ENCODE assay signal across 10 mouse cellular contexts in genomic region chr10:80692249-80693165, GRCm38 (mm10). TPM values are rescaled to one million over a fixed set of nuclear protein-coding genes. Genes with fewer than 3 reads are reported as not detected.
A peak's percentile ranks its signal among the peaks of the same experiment; 100 is the strongest.
DNase-seq lines count a peak whose midpoint lies in the region; ATAC-seq and TF ChIP-seq lines count a peak whose summit lies in the region.
"Had no signal": no experiment of that assay in that cellular context is flagged by ENCODE, and none has a peak within 500 bp of the region (broad histone marks: within the 10 kb centered on the region; RNA-seq: fewer than 3 reads in every experiment).

No protein-coding gene starts in this region.

- 80% methylated on average over 14 of the region's 14 CpGs for WGBS in heart, embryonic 12.5 days
- WGBS in thymus, adult 2 months: 20% methylated on average over 14 of the region's 14 CpGs
- WGBS in liver, embryonic 14.5 days (ENCODE audit: insufficient replicate concordance): 45% methylated on average over 14 of the region's 14 CpGs
- 88% methylated on average over 14 of the region's 14 CpGs for WGBS in midbrain, embryonic 11.5 days

- peaks cover 36% of the 10 kb centered on the region for H3K4me1 ChIP-seq in heart, embryonic 12.5 days (replicated peaks)
- peaks cover 60% of the 10 kb centered on the region for H3K4me1 ChIP-seq in thymus, adult 2 months (replicated peaks; ENCODE audit: control insufficient read depth, insufficient read depth, low read length)
- peaks cover 34 to 48% of the 10 kb centered on the region in 2 experiments for H3K4me1 ChIP-seq in liver, embryonic 14.5 days (replicated peaks; ENCODE audit: control insufficient read depth in 2 of 2, insufficient read depth in 2 of 2, low read length in 1 of 2)
- no peaks in the 10 kb centered on the region for H3K4me1 ChIP-seq in midbrain, embryonic 11.5 days (ENCODE audit: control insufficient read depth, insufficient read depth, low read length)

- H3K9me3 ChIP-seq in heart, embryonic 12.5 days (replicated peaks): no peaks in the 10 kb centered on the region
- H3K9me3 ChIP-seq in liver, embryonic 14.5 days (ENCODE audit: control insufficient read depth, low read length): no peaks in the 10 kb centered on the region
- no peaks in the 10 kb centered on the region for H3K9me3 ChIP-seq in midbrain, embryonic 11.5 days (ENCODE audit: control insufficient read depth, low read length)
- H3K9me3 ChIP-seq: embryonic facial prominence, embryonic 15.5 days; midbrain, embryonic 10.5 days had no signal

- DNase-seq in heart, postnatal 25 days (ENCODE audit: low spot score): no peak
- DNase-seq in thymus, adult 2 months: peak; percentile 54
- no peak for DNase-seq in thymus, adult 18-20 months
- DNase-seq in liver, embryonic 14.5 days (ENCODE audit: low read depth in 3 of 3, low spot score in 3 of 3): no peak
- peak; percentile 65 for DNase-seq in thymus, postnatal 4 days
- DNase-seq in right cerebral cortex, postnatal 36 days (ENCODE audit: low spot score in 2 of 2): no peak
- no peak for DNase-seq in midbrain, embryonic 11.5 days (ENCODE audit: low spot score, missing footprints)

- H3K4me3 ChIP-seq in heart, embryonic 12.5 days: no peak overlapping the region
- peak overlapping the region; percentile 26 for H3K4me3 ChIP-seq in thymus, adult 2 months (ENCODE audit: control insufficient read depth, insufficient read depth, low read length)
- H3K4me3 ChIP-seq in liver, embryonic 14.5 days (ENCODE audit: insufficient read depth in 1 of 2, low read depth in 2 of 2, low read length in 2 of 2): no peak overlapping the region
- H3K4me3 ChIP-seq in midbrain, embryonic 11.5 days (ENCODE audit: low read depth, low read length): no peak overlapping the region
- H3K4me3 ChIP-seq: embryonic facial prominence, embryonic 15.5 days; midbrain, embryonic 10.5 days had no signal

- H3K36me3 ChIP-seq in heart, embryonic 12.5 days: peaks cover 42% of the 10 kb centered on the region
- peaks cover 30% of the 10 kb centered on the region for H3K36me3 ChIP-seq in thymus, adult 2 months (ENCODE audit: control insufficient read depth, insufficient read depth, low read length)
- H3K36me3 ChIP-seq in liver, embryonic 14.5 days (replicated peaks; ENCODE audit: control insufficient read depth, insufficient read depth, low read depth): peaks cover 14% of the 10 kb centered on the region
- H3K36me3 ChIP-seq in midbrain, embryonic 11.5 days (ENCODE audit: control insufficient read depth, insufficient read depth, low read length): peaks cover 10% of the 10 kb centered on the region

- intact Hi-C loops in heart, postnatal 25 days (cut with DNase I): loop anchor here (5.0 kb wide), 1 partner anchor 255 kb away; no protein-coding TSS in a partner anchor

- ATAC-seq in heart, embryonic 12.5 days (ENCODE audit: insufficient number of reproducible peaks, low FRiP score): no peak
- ATAC-seq in liver, embryonic 14.5 days (ENCODE audit: insufficient read depth): no peak
- no peak for ATAC-seq in midbrain, embryonic 11.5 days (ENCODE audit: low FRiP score)

- no peak overlapping the region for H3K4me2 ChIP-seq in heart, embryonic 12.5 days
- no peak overlapping the region for H3K4me2 ChIP-seq in liver, embryonic 14.5 days (ENCODE audit: low read depth)
- H3K4me2 ChIP-seq in midbrain, embryonic 11.5 days: no peak overlapping the region
- H3K4me2 ChIP-seq: embryonic facial prominence, embryonic 15.5 days had no signal

- peak overlapping the region; percentile 11; the same call in 1 of the 2 replicates for H3K9ac ChIP-seq in heart, embryonic 12.5 days
- H3K9ac ChIP-seq in liver, embryonic 14.5 days (replicated peaks): no peak overlapping the region; the same call in 1 of the 2 replicates
- H3K9ac ChIP-seq in midbrain, embryonic 11.5 days (ENCODE audit: low read length): no peak overlapping the region
- H3K9ac ChIP-seq: embryonic facial prominence, embryonic 15.5 days had no signal

- no peak overlapping the region for H3K27ac ChIP-seq in heart, embryonic 12.5 days (ENCODE audit: poor library complexity, severe bottlenecking)
- peak overlapping the region; percentile 95 for H3K27ac ChIP-seq in thymus, adult 2 months (ENCODE audit: control insufficient read depth, insufficient read depth, low read length)
- peak overlapping the region; percentile 1 for H3K27ac ChIP-seq in liver, embryonic 14.5 days
- H3K27ac ChIP-seq in midbrain, embryonic 11.5 days (ENCODE audit: low read depth, low read length): no peak overlapping the region
- H3K27ac ChIP-seq: midbrain, embryonic 10.5 days had no signal

- no peak for TF ChIP-seq POLR2A in thymus, adult 2 months (IDR thresholded peaks at IDR 0.05; ENCODE audit: control insufficient read depth, extremely low read depth, insufficient read depth, low read length, poor library complexity)

- no peak for TF ChIP-seq EP300 in liver, embryonic 14.5 days (IDR thresholded peaks at IDR 0.05; ENCODE audit: low read depth)

- no peak for TF ChIP-seq CTCF in thymus, adult 2 months (IDR thresholded peaks at IDR 0.05; ENCODE audit: borderline replicate concordance, control insufficient read depth, extremely low read depth, insufficient read depth, low read length, poor library complexity)
- no peak for TF ChIP-seq CTCF in liver, embryonic 14.5 days (IDR thresholded peaks at IDR 0.05; ENCODE audit: low read depth)

- H3K27me3 ChIP-seq in heart, embryonic 12.5 days (replicated peaks): no peaks in the 10 kb centered on the region
- no peaks in the 10 kb centered on the region for H3K27me3 ChIP-seq in thymus, adult 2 months (ENCODE audit: control insufficient read depth, insufficient read depth, low read length)
- no peaks in the 10 kb centered on the region for H3K27me3 ChIP-seq in liver, embryonic 14.5 days (ENCODE audit: control insufficient read depth, insufficient read depth, low read length)
- H3K27me3 ChIP-seq in midbrain, embryonic 11.5 days (ENCODE audit: control insufficient read depth, insufficient read depth, low read length): no peaks in the 10 kb centered on the region
- H3K27me3 ChIP-seq: embryonic facial prominence, embryonic 15.5 days had no signal

RNA-seq across cellular contexts. Expression of gene Mob3a, which starts 9.3 kb away (rescaled TPM):
- 34.8 and 38.1 TPM in 2 replicates for polyA plus RNA-seq in heart, embryonic 12.5 days (2016; fragmentation: Nextera tagmentation; extraction: Ambion mirVana)
- total RNA-seq in heart, postnatal 25 days (2021): 1 to 10 TPM; 8.2 to 8.9 TPM
- polyA plus RNA-seq in thymus, adult 2 months (2012; rRNA removed): 252 and 261 TPM in 2 replicates
- polyA plus RNA-seq in liver, embryonic 14.5 days (2012; rRNA removed): 13.0 and 15.8 TPM in 2 replicates
- 14.2 and 16.0 TPM in 2 replicates for polyA plus RNA-seq in liver, embryonic 14.5 days (2014; fragmentation: Nextera tagmentation; extraction: Ambion mirVana)
- polyA plus RNA-seq in midbrain, embryonic 11.5 days (2014; fragmentation: Nextera tagmentation; extraction: Ambion mirVana): 50.2 and 52.7 TPM in 2 replicates

RNA-seq across cellular contexts. Expression of gene Izumo4, which starts 9.5 kb away (rescaled TPM):
- 13.2 and 18.4 TPM in 2 replicates for polyA plus RNA-seq in heart, embryonic 12.5 days (2016; fragmentation: Nextera tagmentation; extraction: Ambion mirVana)
- 1 to 10 TPM; 2.6 to 3.4 TPM for total RNA-seq in heart, postnatal 25 days (2021)
- 56.4 and 66.9 TPM in 2 replicates for polyA plus RNA-seq in thymus, adult 2 months (2012; rRNA removed)
- 9.9 and 11.3 TPM in 2 replicates for polyA plus RNA-seq in liver, embryonic 14.5 days (2012; rRNA removed)
- 4.0 and 6.0 TPM in 2 replicates for polyA plus RNA-seq in liver, embryonic 14.5 days (2014; fragmentation: Nextera tagmentation; extraction: Ambion mirVana)
- polyA plus RNA-seq in midbrain, embryonic 11.5 days (2014; fragmentation: Nextera tagmentation; extraction: Ambion mirVana): 6.7 and 6.9 TPM in 2 replicates

RNA-seq across cellular contexts. Expression of gene Mknk2, which starts 14.6 kb away (rescaled TPM):
- polyA plus RNA-seq in heart, embryonic 12.5 days (2016; fragmentation: Nextera tagmentation; extraction: Ambion mirVana): 99.6 and 102 TPM in 2 replicates
- total RNA-seq in heart, postnatal 25 days (2021): 100 to 1,000 TPM; 158 to 181 TPM
- polyA plus RNA-seq in thymus, adult 2 months (2012; rRNA removed): 606 and 621 TPM in 2 replicates
- 59.7 and 69.1 TPM in 2 replicates for polyA plus RNA-seq in liver, embryonic 14.5 days (2012; rRNA removed)
- polyA plus RNA-seq in liver, embryonic 14.5 days (2014; fragmentation: Nextera tagmentation; extraction: Ambion mirVana): 58.7 and 74.3 TPM in 2 replicates
- polyA plus RNA-seq in midbrain, embryonic 11.5 days (2014; fragmentation: Nextera tagmentation; extraction: Ambion mirVana): 42.0 and 49.4 TPM in 2 replicates

RNA-seq across cellular contexts. Expression of gene Btbd2, which starts 35.6 kb away (rescaled TPM):
- polyA plus RNA-seq in heart, embryonic 12.5 days (2016; fragmentation: Nextera tagmentation; extraction: Ambion mirVana): 64.9 and 65.7 TPM in 2 replicates
- 10 to 100 TPM; 41.5 to 45.8 TPM for total RNA-seq in heart, postnatal 25 days (2021)
- 94.7 and 103 TPM in 2 replicates for polyA plus RNA-seq in thymus, adult 2 months (2012; rRNA removed)
- polyA plus RNA-seq in liver, embryonic 14.5 days (2012; rRNA removed): 8.2 and 11.3 TPM in 2 replicates
- polyA plus RNA-seq in liver, embryonic 14.5 days (2014; fragmentation: Nextera tagmentation; extraction: Ambion mirVana): 8.6 and 12.0 TPM in 2 replicates
- 43.8 and 51.7 TPM in 2 replicates for polyA plus RNA-seq in midbrain, embryonic 11.5 days (2014; fragmentation: Nextera tagmentation; extraction: Ambion mirVana)

RNA-seq across cellular contexts. Expression of gene Ap3d1, which starts 49.6 kb away (rescaled TPM):
- 56.5 and 58.9 TPM in 2 replicates for polyA plus RNA-seq in heart, embryonic 12.5 days (2016; fragmentation: Nextera tagmentation; extraction: Ambion mirVana)
- total RNA-seq in heart, postnatal 25 days (2021): 10 to 100 TPM; 39.8 to 44.2 TPM
- 182 and 195 TPM in 2 replicates for polyA plus RNA-seq in thymus, adult 2 months (2012; rRNA removed)
- 24.5 and 26.2 TPM in 2 replicates for polyA plus RNA-seq in liver, embryonic 14.5 days (2012; rRNA removed)
- polyA plus RNA-seq in liver, embryonic 14.5 days (2014; fragmentation: Nextera tagmentation; extraction: Ambion mirVana): 20.1 and 22.4 TPM in 2 replicates
- polyA plus RNA-seq in midbrain, embryonic 11.5 days (2014; fragmentation: Nextera tagmentation; extraction: Ambion mirVana): 63.2 and 68.4 TPM in 2 replicates

Comparison
In these comparisons a context has a peak if more than half of its experiments do, and no peak if none do; other contexts are left out.
1. DNase-seq: peak in thymus, adult 2 months (single experiment) and thymus, postnatal 4 days (single experiment); none in heart, postnatal 25 days (single experiment), thymus, adult 18-20 months (0 of 2), liver, embryonic 14.5 days (0 of 3), right cerebral cortex, postnatal 36 days (0 of 2) and midbrain, embryonic 11.5 days (single experiment).
2. H3K27ac ChIP-seq: peak in thymus, adult 2 months (single experiment) and liver, embryonic 14.5 days (single experiment); none in heart, embryonic 12.5 days (single experiment) and midbrain, embryonic 11.5 days (single experiment).